Mouse (Mus musculus) brain, embryonic 14.5 days (tissue): ENCODE results near the gene Sh3kbp1.

Experiments
- CTCF ChIP-seq: fragments of 200-500 bp; IDR thresholded peaks from 2 replicates; pipeline ENCODE4 v1.5.1; 2012; ENCODE audit warnings: inconsistent platforms, mild to moderate bottlenecking, moderate library complexity, borderline replicate concordance; ENCODE audit not compliant: insufficient read depth, insufficient read length; ENCODE audit errors: extremely low read depth
- POLR2A ChIP-seq: fragments of 200-500 bp; IDR thresholded peaks from 2 replicates; pipeline ENCODE4 v1.6.1; 2012; ENCODE audit warnings: mild to moderate bottlenecking, inconsistent platforms, borderline replicate concordance; ENCODE audit not compliant: poor library complexity, insufficient read depth, insufficient read length, severe bottlenecking; ENCODE audit errors: extremely low read depth

- TF ChIP-seq CTCF (no peak), POLR2A (no peak)
Observed at GRCm38 (mm10) chrX:159954430-159954779, 327.3 kb downstream of the Sh3kbp1 start.
